Mouse (Mus musculus) MEL-GATA-1-ER (cell line): ENCODE results near the gene Tcf20.
"Not testable (repeated sequence)": the region's sequence is repeated elsewhere in the genome, so short reads cannot be mapped to it uniquely, and the experiment has no call there.

ENCODE experiments used
- DNase-seq: peaks from one replicate; pipeline ENCODE4 v3.0.0-alpha.2; 2012; ENCODE audit warnings: low read depth; ENCODE audit errors: extremely low read depth

The Tcf20 gene

GRCm38 (mm10) chr15:82815296-82815695 is 172.4 kb downstream of the Tcf20 start:
- DNase-seq = no peak

- DNase-seq = peak; percentile 9
Observed at GRCm38 (mm10) chr15:82814806-82815205, 172.9 kb downstream of the Tcf20 start.

- DNase-seq = no peak
Observed at GRCm38 (mm10) chr15:82814321-82814720, 173.4 kb downstream of the Tcf20 start.

GRCm38 (mm10) chr15:82810556-82810955 is 177.1 kb downstream of the Tcf20 start:
- DNase-seq = peak; percentile 93

GRCm38 (mm10) chr15:82809511-82809910 is 178.2 kb downstream of the Tcf20 start:
- DNase-seq = peak; percentile 20

GRCm38 (mm10) chr15:82806969-82807763 is 180.5 kb downstream of the Tcf20 start:
- no peak for DNase-seq

GRCm38 (mm10) chr15:82804708-82805639 is 182.7 kb downstream of the Tcf20 start:
- peak; percentile 52 for DNase-seq

- no peak for DNase-seq
Observed at GRCm38 (mm10) chr15:82795936-82796440, 191.7 kb downstream of the Tcf20 start.

GRCm38 (mm10) chr15:82794277-82794676 is 193.4 kb downstream of the Tcf20 start, which contains the start of gene Cyp2d26:
Gene Cyp2d26, minus strand, starts transcription at chr15:82794294.
- no peak for DNase-seq

- no peak for DNase-seq
Observed at GRCm38 (mm10) chr15:82793868-82794267, 193.8 kb downstream of the Tcf20 start.

- no peak for DNase-seq
Observed at GRCm38 (mm10) chr15:82793454-82793853, 194.2 kb downstream of the Tcf20 start.

- DNase-seq = no peak
Observed at GRCm38 (mm10) chr15:82792566-82792965, 195.1 kb downstream of the Tcf20 start.

GRCm38 (mm10) chr15:82784581-82784980 is 203.1 kb downstream of the Tcf20 start:
- no peak for DNase-seq

- DNase-seq = no peak
Observed at GRCm38 (mm10) chr15:82783800-82784199, 203.9 kb downstream of the Tcf20 start.

- DNase-seq = not testable (repeated sequence)
Observed at GRCm38 (mm10) chr15:82777856-82778255, 209.8 kb downstream of the Tcf20 start.

- DNase-seq = no peak
Observed at GRCm38 (mm10) chr15:82765943-82766342, 221.7 kb downstream of the Tcf20 start.

GRCm38 (mm10) chr15:82764881-82765280 is 222.8 kb downstream of the Tcf20 start:
- DNase-seq = no peak

- DNase-seq = no peak
Observed at GRCm38 (mm10) chr15:82763631-82764420, 223.8 kb downstream of the Tcf20 start, which contains the start of gene Cyp2d40. Gene Cyp2d40, minus strand, starts transcription at chr15:82764183.
